17 mouse cellular contexts compared by ENCODE assay signal in genomic region chr9:41918155-41918554, GRCm38 (mm10).
DNase-seq lines count a peak whose midpoint lies in the region; ATAC-seq and TF ChIP-seq lines count a peak whose summit lies in the region.
"Had no signal": no experiment of that assay in that cellular context is flagged by ENCODE, and none has a peak within 500 bp of the region (broad histone marks: within the 10 kb centered on the region; RNA-seq: fewer than 3 reads in every experiment).

No protein-coding gene starts in this region.

- peak overlapping the region; percentile 81 for H3K27ac ChIP-seq in layer of hippocampus, adult 2 months
- peak overlapping the region; percentile 80 for H3K27ac ChIP-seq in hindbrain, embryonic 14.5 days
- no peak overlapping the region for H3K27ac ChIP-seq in midbrain, embryonic 11.5 days (ENCODE audit: low read depth, low read length)
- no peak overlapping the region for H3K27ac ChIP-seq in liver, postnatal 0 days (ENCODE audit: low read depth)
- H3K27ac ChIP-seq: heart, embryonic 13.5 days; kidney, postnatal 0 days had no signal

- peaks cover 17% of the 10 kb centered on the region; the same call in 1 of the 2 replicates for H3K4me1 ChIP-seq in hindbrain, embryonic 14.5 days (replicated peaks; ENCODE audit: control insufficient read depth, insufficient read depth, low read length)
- peaks cover 14% of the 10 kb centered on the region for H3K4me1 ChIP-seq in midbrain, embryonic 11.5 days (ENCODE audit: control insufficient read depth, insufficient read depth, low read length)
- no peaks in the 10 kb centered on the region for H3K4me1 ChIP-seq in liver, postnatal 0 days (ENCODE audit: insufficient read depth)

- intact Hi-C loops in left cerebral cortex, postnatal 36 days (cut with DNase I) = no loop called here

- 0 out of 2 replicates have a peak overlapping the region, but pooled peaks have one; percentile 31 for H3K9ac ChIP-seq in hindbrain, embryonic 14.5 days
- peak overlapping the region; percentile 16 for H3K9ac ChIP-seq in midbrain, embryonic 11.5 days (ENCODE audit: low read length)
- no peak overlapping the region for H3K9ac ChIP-seq in liver, postnatal 0 days (replicated peaks)

- no peak for DNase-seq in layer of hippocampus, adult 2 months (ENCODE audit: low spot score in 2 of 2)
- DNase-seq in layer of hippocampus, postnatal 14 days (ENCODE audit: low spot score in 2 of 2) = no peak
- no peak for DNase-seq in hindbrain, embryonic 14.5 days (ENCODE audit: low spot score)
- no peak for DNase-seq in midbrain, embryonic 11.5 days (ENCODE audit: low spot score, missing footprints)
- no peak for DNase-seq in left cerebral cortex, postnatal 36 days (ENCODE audit: low spot score in 2 of 2)
- DNase-seq in B cell, adult 2 months = no peak
- DNase-seq in embryo, embryonic 11 days = no peak
- DNase-seq in liver, postnatal 0 days = no peak
- DNase-seq: adrenal gland, postnatal 25 days; cerebellum, adult 11 months; gastrocnemius, postnatal 25 days; lung, postnatal 14 days; spleen, adult 18-20 months had no signal

- 59% methylated on average over 4 of the region's 4 CpGs for WGBS in hindbrain, embryonic 14.5 days
- WGBS in midbrain, embryonic 11.5 days = 71% methylated on average over 4 of the region's 4 CpGs
- WGBS in liver, postnatal 0 days (ENCODE audit: insufficient replicate concordance) = 67% methylated on average over 4 of the region's 4 CpGs

- no peaks in the 10 kb centered on the region for H3K27me3 ChIP-seq in hindbrain, embryonic 14.5 days (ENCODE audit: control insufficient read depth, insufficient read depth, low read length)
- no peaks in the 10 kb centered on the region for H3K27me3 ChIP-seq in midbrain, embryonic 11.5 days (ENCODE audit: control insufficient read depth, insufficient read depth, low read length)
- no peaks in the 10 kb centered on the region for H3K27me3 ChIP-seq in liver, postnatal 0 days (ENCODE audit: insufficient read depth, low read length)
- H3K27me3 ChIP-seq: heart, embryonic 13.5 days had no signal

- peak overlapping the region; percentile 24; the same call in 1 of the 2 replicates for H3K4me2 ChIP-seq in hindbrain, embryonic 14.5 days (replicated peaks)
- H3K4me2 ChIP-seq in midbrain, embryonic 11.5 days = no peak overlapping the region
- H3K4me2 ChIP-seq in liver, postnatal 0 days (ENCODE audit: low read depth, low read length) = no peak overlapping the region
- H3K4me2 ChIP-seq: heart, embryonic 13.5 days; liver, embryonic 11.5 days had no signal

- TF ChIP-seq CTCF in layer of hippocampus, adult 2 months (conservative IDR thresholded peaks at IDR 0.05) = no peak
- no peak for TF ChIP-seq CTCF in liver, postnatal 0 days (IDR thresholded peaks at IDR 0.05; ENCODE audit: low read depth)

- no peak for TF ChIP-seq EP300 in liver, postnatal 0 days (IDR thresholded peaks at IDR 0.05; ENCODE audit: low read depth)

- no peaks in the 10 kb centered on the region for H3K9me3 ChIP-seq in hindbrain, embryonic 14.5 days (ENCODE audit: control insufficient read depth, low read length)
- H3K9me3 ChIP-seq in midbrain, embryonic 11.5 days (ENCODE audit: control insufficient read depth, low read length) = no peaks in the 10 kb centered on the region; the same call in 1 of the 2 replicates
- H3K9me3 ChIP-seq in liver, postnatal 0 days (ENCODE audit: low read length) = no peaks in the 10 kb centered on the region
- H3K9me3 ChIP-seq: heart, embryonic 13.5 days had no signal

- no peak for ATAC-seq in hindbrain, embryonic 14.5 days (ENCODE audit: low FRiP score)
- ATAC-seq in midbrain, embryonic 11.5 days (ENCODE audit: low FRiP score) = no peak
- ATAC-seq in liver, postnatal 0 days = no peak

- no peaks in the 10 kb centered on the region for H3K36me3 ChIP-seq in hindbrain, embryonic 14.5 days (replicated peaks; ENCODE audit: control insufficient read depth, insufficient read depth)
- no peaks in the 10 kb centered on the region for H3K36me3 ChIP-seq in midbrain, embryonic 11.5 days (ENCODE audit: control insufficient read depth, insufficient read depth, low read length)
- no peaks in the 10 kb centered on the region for H3K36me3 ChIP-seq in liver, postnatal 0 days (replicated peaks; ENCODE audit: insufficient read depth, low read length)
- H3K36me3 ChIP-seq: G1E; heart, embryonic 13.5 days had no signal

- no peak overlapping the region for H3K4me3 ChIP-seq in layer of hippocampus, adult 2 months
- no peak overlapping the region for H3K4me3 ChIP-seq in hindbrain, embryonic 14.5 days (replicated peaks; ENCODE audit: low read length)
- H3K4me3 ChIP-seq in midbrain, embryonic 11.5 days (ENCODE audit: low read depth, low read length) = no peak overlapping the region
- no peak overlapping the region for H3K4me3 ChIP-seq in liver, postnatal 0 days (ENCODE audit: low read depth, low read length)
- H3K4me3 ChIP-seq: heart, embryonic 13.5 days had no signal

Comparison
In these comparisons a context has a peak if more than half of its experiments do, and no peak if none do; other contexts are left out.
1. H3K27ac ChIP-seq: peak in layer of hippocampus, adult 2 months (single experiment) and hindbrain, embryonic 14.5 days (single experiment); none in midbrain, embryonic 11.5 days (single experiment) and liver, postnatal 0 days (single experiment).